Mouse (Mus musculus) hindbrain, postnatal 0 days (tissue): ENCODE measurements around the gene Rgl1. TPM values are rescaled to one million over a fixed set of nuclear protein-coding genes. Genes with fewer than 3 reads are reported as not detected.

ENCODE experiments used
- ATAC-seq: fragments of 200-750 bp; cut with Nextera tagmentation; 2 replicates; pipeline ENCODE4 v1.8.0; 2017; ENCODE audit warnings: mild to moderate bottlenecking, moderate TSS enrichment, moderate library complexity
- DNase-seq: peaks from one replicate; pipeline ENCODE4 v3.0.0-alpha.2; 2015; ENCODE audit warnings: low spot score
- H3K27ac ChIP-seq: fragments of 300-500 bp; sonication (generic); 2 replicates; pipeline ENCODE4 v1.5.1; 2014; ENCODE audit warnings: mild to moderate bottlenecking
- H3K27me3 ChIP-seq: fragments of 300-500 bp; sonication (generic); 2 replicates; pipeline ENCODE4 v1.6.1; 2014; ENCODE audit warnings: low read length, mixed read lengths; ENCODE audit not compliant: insufficient read depth
- H3K36me3 ChIP-seq: fragments of 300-500 bp; sonication (generic); 2 replicates; pipeline ENCODE4 v1.6.1; 2014; ENCODE audit warnings: low read length, mixed read lengths; ENCODE audit not compliant: insufficient read depth
- H3K4me1 ChIP-seq: fragments of 300-500 bp; sonication (generic); 2 replicates; pipeline ENCODE4 v1.6.1; 2014; ENCODE audit warnings: antibody characterized with exemption, low read length, mixed read lengths; ENCODE audit not compliant: insufficient read depth
- H3K4me2 ChIP-seq: fragments of 300-500 bp; sonication (generic); 2 replicates; pipeline ENCODE4 v1.6.1; 2014; ENCODE audit warnings: low read depth, mild to moderate bottlenecking, low read length, moderate library complexity, mixed read lengths
- H3K4me3 ChIP-seq: fragments of 300-500 bp; sonication (generic); 2 replicates; pipeline ENCODE4 v1.5.1; 2014; ENCODE audit warnings: low read length
- H3K9ac ChIP-seq: fragments of 300-500 bp; sonication (generic); replicated peaks from 2 replicates; pipeline ENCODE4 v1.6.1; 2014; ENCODE audit warnings: mild to moderate bottlenecking, low read length, moderate library complexity, mixed read lengths
- H3K9me3 ChIP-seq: fragments of 300-500 bp; sonication (generic); 2 replicates; pipeline ENCODE4 v1.6.1; 2016; ENCODE audit warnings: low read length, mixed read lengths
- CTCF ChIP-seq: IDR thresholded peaks from 2 replicates; pipeline ENCODE4 v1.5.1; 2016; ENCODE audit warnings: antibody characterized with exemption, control low read depth, low read depth
- WGBS: fragments of 180-500 bp; shearing (Covaris S2); extraction: QIAGEN DNeasy Blood & Tissue Kit; methylation state at CpG from one replicate; pipeline ENCODE4 v1.1.7; 2014; 5-methylcytosine and 5-hydroxymethylcytosine counted together
- polyA plus RNA-seq: library from polyadenylated mRNA; unstranded; fragments of >200 nt; fragmentation: Nextera tagmentation; extraction: Ambion mirVana; gene quantifications from 2 replicates; pipeline ENCODE4 v1.2.1, GENCODE M21; 2015
- total RNA-seq: library from RNA; depleted of rRNA; stranded (reverse); fragments of >200 nt; gene quantifications from 2 replicates; pipeline ENCODE4 v1.2.3, GENCODE M21; 2014

The Rgl1 gene
- total and polyA plus RNA-seq, 2 experiments from 2014 or later: 16.1 to 17.0 TPM

DNA sequence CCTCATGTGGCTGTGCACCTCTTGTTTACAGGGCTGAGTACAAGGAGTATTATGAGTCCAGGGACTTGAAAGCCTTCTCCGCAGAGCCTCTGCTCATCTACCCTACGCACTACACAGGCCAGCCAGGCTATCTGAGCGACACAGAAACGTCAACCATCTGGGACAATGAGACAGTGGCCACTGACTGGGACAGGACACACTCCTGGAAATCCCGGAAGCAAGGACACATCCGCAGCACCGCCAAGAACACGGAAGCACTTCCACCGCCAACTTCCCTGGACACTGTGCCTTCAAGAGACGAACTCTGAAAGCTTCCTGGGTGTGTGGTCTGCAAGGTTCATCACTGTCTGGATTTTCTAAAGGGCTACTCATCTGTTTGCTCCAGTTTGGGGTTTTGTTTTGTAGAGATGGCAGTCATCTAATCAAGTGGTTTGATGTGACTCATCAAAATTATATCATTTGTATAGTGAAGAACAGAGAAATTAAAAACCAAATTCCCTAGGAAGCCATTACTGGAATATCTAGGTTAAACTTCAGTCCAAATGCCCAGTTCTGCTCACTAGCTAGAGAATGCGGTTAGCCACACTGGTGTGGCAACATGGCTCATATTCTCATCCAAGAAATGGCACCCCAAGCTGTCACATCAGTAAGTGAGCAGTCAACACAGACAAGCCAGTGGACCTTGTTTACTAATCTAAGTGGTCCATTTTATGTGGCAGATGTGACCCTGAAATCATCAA, 257.5 kb downstream of the Rgl1 start:
- Histone ChIP-seq H3K9ac (no peak overlapping the region), H3K27me3 (no peaks in the 10 kb centered on the region), H3K4me1 (no peaks in the 10 kb centered on the region), H3K4me2 (no peak overlapping the region), H3K27ac (no peak overlapping the region), H3K9me3 (no peaks in the 10 kb centered on the region), H3K4me3 (no peak overlapping the region), H3K36me3 (no peaks in the 10 kb centered on the region; the same call in 1 of the 2 replicates)
- DNase-seq (no peak), ATAC-seq (no peak)
- no peak for TF ChIP-seq CTCF
- WGBS: 89% methylated on average over 11 of the region's 11 CpGs

- Histone ChIP-seq H3K9ac (no peak overlapping the region), H3K9me3 (no peaks in the 10 kb centered on the region), H3K4me3 (no peak overlapping the region), H3K27ac (no peak overlapping the region), H3K27me3 (no peaks in the 10 kb centered on the region), H3K4me2 (no peak overlapping the region), H3K4me1 (no peaks in the 10 kb centered on the region), H3K36me3 (no peaks in the 10 kb centered on the region; the same call in 1 of the 2 replicates)
- no peak for ATAC-seq
- TF ChIP-seq CTCF: no peak
- no peak for DNase-seq
- 95% methylated on average over 7 of the region's 7 CpGs for WGBS
Measured at GRCm38 (mm10) chr1:152506726-152507125, 259.4 kb downstream of the Rgl1 start.

- Histone ChIP-seq H3K4me1 (no peaks in the 10 kb centered on the region), H3K9ac (no peak overlapping the region), H3K27me3 (no peaks in the 10 kb centered on the region), H3K9me3 (no peaks in the 10 kb centered on the region), H3K36me3 (no peaks in the 10 kb centered on the region), H3K27ac (no peak overlapping the region), H3K4me3 (no peak overlapping the region), H3K4me2 (no peak overlapping the region)
- DNase-seq (no peak), ATAC-seq (no peak)
- WGBS: 93% methylated on average over 5 of the region's 5 CpGs
- no peak for TF ChIP-seq CTCF
Measured at GRCm38 (mm10) chr1:152506175-152506574, 260.0 kb downstream of the Rgl1 start.

- Histone ChIP-seq H3K27me3 (no peaks in the 10 kb centered on the region), H3K4me2 (no peak overlapping the region), H3K9me3 (no peaks in the 10 kb centered on the region), H3K9ac (no peak overlapping the region), H3K36me3 (no peaks in the 10 kb centered on the region), H3K27ac (no peak overlapping the region), H3K4me3 (no peak overlapping the region), H3K4me1 (no peaks in the 10 kb centered on the region)
- DNase-seq: no peak
- TF ChIP-seq CTCF: no peak
- no peak for ATAC-seq
- 84% methylated on average over 12 of the region's 12 CpGs for WGBS
Measured at GRCm38 (mm10) chr1:152499802-152500201, 266.3 kb downstream of the Rgl1 start.

DNA sequence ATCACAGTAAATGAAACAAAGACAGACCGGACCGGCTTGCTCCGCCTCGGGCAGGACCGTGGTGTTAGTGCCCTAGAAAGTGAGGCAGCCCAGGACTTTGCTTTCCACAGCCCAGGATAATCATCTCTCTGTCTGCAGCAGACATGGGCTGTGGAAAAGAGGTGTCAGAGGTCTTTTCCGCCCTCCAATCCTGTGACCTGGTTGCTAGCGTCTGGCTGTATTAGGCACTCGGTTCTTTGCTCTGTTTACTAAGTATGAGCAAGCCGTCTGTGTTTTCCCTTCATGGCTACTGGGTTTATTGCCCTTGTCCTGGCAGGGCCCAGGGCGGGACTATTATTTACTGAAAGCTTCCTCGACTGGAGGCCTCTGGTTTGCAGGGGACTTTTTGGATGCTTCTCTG, 268.6 kb downstream of the Rgl1 start:
- TF ChIP-seq CTCF: no peak
- H3K9me3 ChIP-seq: no peaks in the 10 kb centered on the region
- H3K4me3 ChIP-seq: no peak overlapping the region
- H3K9ac ChIP-seq: no peak overlapping the region
- 59% methylated on average over 11 of the region's 11 CpGs for WGBS
- no peak overlapping the region for H3K27ac ChIP-seq
- no peaks in the 10 kb centered on the region for H3K27me3 ChIP-seq
- H3K4me1 ChIP-seq: no peaks in the 10 kb centered on the region
- H3K36me3 ChIP-seq: no peaks in the 10 kb centered on the region
- H3K4me2 ChIP-seq: no peak overlapping the region
- DNase-seq (no peak), ATAC-seq (peak; percentile 45; the same call in 1 of the 2 replicates)

DNA sequence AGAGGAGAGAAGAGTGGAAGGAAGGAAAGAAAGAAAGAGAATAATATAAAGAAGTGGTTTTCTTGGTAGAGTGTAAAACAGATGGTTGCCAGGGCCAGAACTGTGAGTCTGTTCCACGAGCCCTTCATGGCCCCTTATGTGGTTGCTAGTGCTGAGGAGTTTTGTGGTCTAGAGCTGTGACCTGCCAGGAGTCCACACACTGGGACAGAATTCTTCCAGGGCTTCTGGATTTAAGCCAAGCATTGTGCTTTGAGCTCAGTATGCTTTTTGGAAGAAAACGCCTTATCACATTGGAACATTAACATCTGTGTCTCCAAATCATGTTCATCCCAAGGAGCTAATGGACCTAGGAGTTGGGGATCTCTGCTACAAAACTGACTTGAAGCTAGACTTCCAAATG, 269.3 kb downstream of the Rgl1 start:
- no peak overlapping the region for H3K4me2 ChIP-seq
- 34% methylated on average over 2 of the region's 2 CpGs for WGBS
- DNase-seq: no peak
- no peaks in the 10 kb centered on the region for H3K27me3 ChIP-seq
- ATAC-seq: no peak
- H3K9me3 ChIP-seq: no peaks in the 10 kb centered on the region
- no peak for TF ChIP-seq CTCF
- no peaks in the 10 kb centered on the region for H3K4me1 ChIP-seq
- no peaks in the 10 kb centered on the region for H3K36me3 ChIP-seq
- no peak overlapping the region for H3K27ac ChIP-seq
- no peak overlapping the region for H3K9ac ChIP-seq
- H3K4me3 ChIP-seq: no peak overlapping the region

GRCm38 (mm10) chr1:152492258-152492657, 273.9 kb downstream of the Rgl1 start:
- H3K9me3 ChIP-seq: no peaks in the 10 kb centered on the region
- no peak for ATAC-seq
- no peak overlapping the region for H3K4me2 ChIP-seq
- no peaks in the 10 kb centered on the region; the same call in 1 of the 2 replicates for H3K36me3 ChIP-seq
- no peak overlapping the region for H3K9ac ChIP-seq
- 89% methylated on average over 1 of the region's 1 CpGs for WGBS
- TF ChIP-seq CTCF: no peak
- H3K4me1 ChIP-seq: no peaks in the 10 kb centered on the region
- H3K4me3 ChIP-seq: no peak overlapping the region
- H3K27me3 ChIP-seq: no peaks in the 10 kb centered on the region
- DNase-seq: no peak
- H3K27ac ChIP-seq: no peak overlapping the region
